Mouse (Mus musculus): ENCODE results near the gene Gm4836. TPM values are rescaled to one million over a fixed set of nuclear protein-coding genes. Genes with fewer than 3 reads are reported as not detected.
"Not testable (repeated sequence)": the region's sequence is repeated elsewhere in the genome, so short reads cannot be mapped to it uniquely, and the experiment has no call there.

The Gm4836 gene
- polyA plus RNA-seq (2016; fragmentation: Nextera tagmentation; extraction: Ambion mirVana), result not detected in 2 replicates

GRCm38 (mm10) chrX:28293532-28293931, at the start of gene Gm4836:
Gm4836 (minus strand) TSS chrX:28293632.
- not testable (repeated sequence) for H3K4me3 ChIP-seq; H3K27me3 ChIP-seq (replicated peaks); H3K27ac ChIP-seq; H3K9ac ChIP-seq; ATAC-seq; H3K4me2 ChIP-seq; H3K4me1 ChIP-seq; H3K36me3 ChIP-seq; H3K9me3 ChIP-seq (replicated peaks)
- WGBS (ENCODE audit: insufficient replicate concordance), result no CpG with 5 or more reads among the region's 6 CpGs
